Mouse (Mus musculus) brain, embryonic 14.5 days (tissue): Measurements from ENCODE around the gene Tenm4.

Experiments
- CTCF ChIP-seq: fragments of 200-500 bp; IDR thresholded peaks from 2 replicates; pipeline ENCODE4 v1.5.1; 2012; ENCODE audit warnings: inconsistent platforms, mild to moderate bottlenecking, moderate library complexity, borderline replicate concordance; ENCODE audit not compliant: insufficient read depth, insufficient read length; ENCODE audit errors: extremely low read depth
- POLR2A ChIP-seq: fragments of 200-500 bp; IDR thresholded peaks from 2 replicates; pipeline ENCODE4 v1.6.1; 2012; ENCODE audit warnings: mild to moderate bottlenecking, inconsistent platforms, borderline replicate concordance; ENCODE audit not compliant: poor library complexity, insufficient read depth, insufficient read length, severe bottlenecking; ENCODE audit errors: extremely low read depth

DNA sequence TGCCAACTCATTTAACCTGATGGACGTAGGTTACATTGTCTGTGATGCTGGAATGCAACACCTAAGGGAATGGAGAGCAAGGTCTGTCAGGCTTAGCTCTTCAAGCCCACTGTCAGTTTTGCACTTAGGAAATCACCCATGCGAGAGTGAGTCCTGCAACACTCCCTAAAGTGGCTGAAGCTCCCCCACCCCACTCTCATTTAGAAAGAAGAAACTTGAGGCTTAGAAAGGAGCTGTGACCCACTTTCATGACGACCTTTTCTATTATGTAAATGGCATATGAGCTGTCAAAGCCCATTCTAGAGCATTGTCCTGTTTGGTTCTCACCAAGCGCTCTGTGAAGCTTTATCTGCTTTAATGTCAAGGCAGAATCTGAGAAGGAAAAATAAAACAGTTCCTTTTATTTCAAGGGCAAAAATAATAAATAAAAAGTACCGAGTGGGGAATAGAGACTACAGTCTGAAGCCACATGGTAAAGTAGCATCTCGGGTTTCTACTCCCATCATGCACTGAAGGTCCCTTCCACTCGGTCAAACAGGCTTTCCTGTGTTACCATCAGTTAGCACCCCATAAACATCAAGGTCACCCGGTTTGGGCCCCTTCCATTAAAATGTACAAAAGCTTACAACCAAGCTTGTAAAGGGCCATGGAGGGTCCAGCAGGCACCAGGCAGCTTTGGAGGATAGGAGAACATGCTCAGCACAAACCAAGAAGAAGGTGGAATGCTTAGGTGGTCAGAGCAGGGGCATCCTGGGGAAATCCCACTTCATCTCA is 621.6 kb downstream of the Tenm4 start:
- TF ChIP-seq POLR2A = no peak
- no peak for TF ChIP-seq CTCF
